Mouse (Mus musculus): ENCODE data around the gene Thsd7a. TPM values are rescaled to one million over a fixed set of nuclear protein-coding genes. Genes with fewer than 3 reads are reported as not detected.

The Thsd7a gene
- total and polyA plus RNA-seq, 2 experiments from 2014 or later: 13.5 to 18.3 TPM

- TF ChIP-seq CTCF (IDR thresholded peaks at IDR 0.05; ENCODE audit: low read depth): no peak
- Histone ChIP-seq H3K4me1 (ENCODE audit: insufficient read depth) (no peaks in the 10 kb centered on the region), H3K9ac (no peak overlapping the region), H3K9me3 (ENCODE audit: low read length) (no peaks in the 10 kb centered on the region), H3K36me3 (ENCODE audit: insufficient read depth) (no peaks in the 10 kb centered on the region), H3K4me3 (ENCODE audit: low read depth, low read length) (no peak overlapping the region), H3K4me2 (ENCODE audit: low read depth) (no peak overlapping the region), H3K27me3 (ENCODE audit: insufficient read depth, low read length) (no peaks in the 10 kb centered on the region), H3K27ac (ENCODE audit: low read depth, low read length) (no peak overlapping the region)
- DNase-seq (no peak), ATAC-seq (no peak)
- WGBS: 44% methylated on average over 1 of the region's 1 CpGs
Observed at GRCm38 (mm10) chr6:12764606-12765005, 15.4 kb upstream of the Thsd7a start.

GRCm38 (mm10) chr6:12763816-12764215 lies 14.6 kb upstream of the Thsd7a start:
- 71% methylated on average over 3 of the region's 3 CpGs for WGBS
- no peaks in the 10 kb centered on the region for H3K9me3 ChIP-seq (ENCODE audit: low read length)
- H3K4me2 ChIP-seq (ENCODE audit: low read depth): no peak overlapping the region
- H3K4me3 ChIP-seq (ENCODE audit: low read depth, low read length): no peak overlapping the region
- no peak overlapping the region for H3K27ac ChIP-seq (ENCODE audit: low read depth, low read length)
- H3K36me3 ChIP-seq (ENCODE audit: insufficient read depth): no peaks in the 10 kb centered on the region
- DNase-seq (no peak), ATAC-seq (no peak)
- H3K27me3 ChIP-seq (ENCODE audit: insufficient read depth, low read length): no peaks in the 10 kb centered on the region
- H3K9ac ChIP-seq: no peak overlapping the region
- TF ChIP-seq CTCF (IDR thresholded peaks at IDR 0.05; ENCODE audit: low read depth): no peak
- no peaks in the 10 kb centered on the region for H3K4me1 ChIP-seq (ENCODE audit: insufficient read depth)

GRCm38 (mm10) chr6:12759328-12760193 lies 10.4 kb upstream of the Thsd7a start:
- WGBS: 52% methylated on average over 8 of the region's 8 CpGs
- Histone ChIP-seq H3K9me3 (ENCODE audit: low read length) (0 out of 2 replicates have a peak, but pooled peaks cover 4% of the 10 kb centered on the region), H3K4me3 (ENCODE audit: low read depth, low read length) (no peak overlapping the region), H3K27ac (ENCODE audit: low read depth, low read length) (no peak overlapping the region), H3K4me1 (ENCODE audit: insufficient read depth) (no peaks in the 10 kb centered on the region), H3K36me3 (ENCODE audit: insufficient read depth) (no peaks in the 10 kb centered on the region), H3K27me3 (ENCODE audit: insufficient read depth, low read length) (no peaks in the 10 kb centered on the region), H3K4me2 (ENCODE audit: low read depth) (no peak overlapping the region), H3K9ac (no peak overlapping the region)
- ATAC-seq (peak; percentile 92), DNase-seq (peak; percentile 63)
- TF ChIP-seq CTCF (IDR thresholded peaks at IDR 0.05; ENCODE audit: low read depth): no peak

- ATAC-seq: no peak
Observed at GRCm38 (mm10) chr6:12752297-12752696, 3.1 kb upstream of the Thsd7a start.

GRCm38 (mm10) chr6:12750441-12750840 lies 1.2 kb upstream of the Thsd7a start:
- Histone ChIP-seq H3K4me3 (ENCODE audit: low read depth, low read length) (no peak overlapping the region), H3K9ac (no peak overlapping the region), H3K27me3 (ENCODE audit: insufficient read depth, low read length) (no peaks in the 10 kb centered on the region), H3K4me1 (ENCODE audit: insufficient read depth) (peaks cover 4% of the 10 kb centered on the region; the same call in 1 of the 2 replicates), H3K36me3 (ENCODE audit: insufficient read depth) (no peaks in the 10 kb centered on the region), H3K9me3 (ENCODE audit: low read length) (no peaks in the 10 kb centered on the region), H3K27ac (ENCODE audit: low read depth, low read length) (no peak overlapping the region), H3K4me2 (ENCODE audit: low read depth) (no peak overlapping the region)
- no peak for TF ChIP-seq CTCF (IDR thresholded peaks at IDR 0.05; ENCODE audit: low read depth)
- DNase-seq: no peak
- WGBS: 16% methylated on average over 2 of the region's 2 CpGs
- no peak for ATAC-seq

More at GRCm38 (mm10) chr6:12752297-12752696, 3.1 kb upstream of the Thsd7a start:
- 0 out of 2 replicates have a peak, but pooled peaks cover 3% of the 10 kb centered on the region for H3K9me3 ChIP-seq (ENCODE audit: low read length)
- no peak overlapping the region for H3K27ac ChIP-seq (ENCODE audit: low read depth, low read length)
- no peak for DNase-seq
- no peak overlapping the region for H3K4me3 ChIP-seq (ENCODE audit: low read depth, low read length)
- H3K9ac ChIP-seq: no peak overlapping the region
- 0 out of 2 replicates have a peak, but pooled peaks have one; percentile 22 for TF ChIP-seq CTCF (IDR thresholded peaks at IDR 0.05; ENCODE audit: low read depth)
- no peak overlapping the region for H3K4me2 ChIP-seq (ENCODE audit: low read depth)
- no peaks in the 10 kb centered on the region for H3K36me3 ChIP-seq (ENCODE audit: insufficient read depth)
- H3K27me3 ChIP-seq (ENCODE audit: insufficient read depth, low read length): no peaks in the 10 kb centered on the region
- H3K4me1 ChIP-seq (ENCODE audit: insufficient read depth): peaks cover 4% of the 10 kb centered on the region; the same call in 1 of the 2 replicates

GRCm38 (mm10) chr6:12749531-12750210 lies 461 bp upstream of the Thsd7a start:
- DNase-seq (peak; percentile 71), ATAC-seq (no peak)
- no peaks in the 10 kb centered on the region for H3K36me3 ChIP-seq (ENCODE audit: insufficient read depth)
- no peaks in the 10 kb centered on the region for H3K27me3 ChIP-seq (ENCODE audit: insufficient read depth, low read length)
- H3K4me2 ChIP-seq (ENCODE audit: low read depth): peak overlapping the region; percentile 92
- no peak for TF ChIP-seq CTCF (IDR thresholded peaks at IDR 0.05; ENCODE audit: low read depth)
- H3K27ac ChIP-seq (ENCODE audit: low read depth, low read length): peak overlapping the region; percentile 88
- peak overlapping the region; percentile 81 for H3K9ac ChIP-seq
- peak overlapping the region; percentile 70 for H3K4me3 ChIP-seq (ENCODE audit: low read depth, low read length)
- no peaks in the 10 kb centered on the region for H3K9me3 ChIP-seq (ENCODE audit: low read length)
- H3K4me1 ChIP-seq (ENCODE audit: insufficient read depth): peaks cover 4% of the 10 kb centered on the region; the same call in 1 of the 2 replicates
- 1% methylated on average over 12 of the region's 12 CpGs for WGBS

GRCm38 (mm10) chr6:12748454-12748786 lies 790 bp downstream of the Thsd7a start:
- WGBS: 0% methylated on average over 6 of the region's 6 CpGs
- ATAC-seq (no peak; the same call in none of the 2 replicates), DNase-seq (no peak)
- Histone ChIP-seq H3K4me2 (ENCODE audit: low read depth) (peak overlapping the region; percentile 92), H3K9me3 (ENCODE audit: low read length) (no peaks in the 10 kb centered on the region), H3K4me3 (ENCODE audit: low read depth, low read length) (peak overlapping the region; percentile 70), H3K27ac (ENCODE audit: low read depth, low read length) (peak overlapping the region; percentile 88), H3K4me1 (ENCODE audit: insufficient read depth) (peaks cover 4% of the 10 kb centered on the region; the same call in 1 of the 2 replicates), H3K36me3 (ENCODE audit: insufficient read depth) (no peaks in the 10 kb centered on the region), H3K27me3 (ENCODE audit: insufficient read depth, low read length) (no peaks in the 10 kb centered on the region), H3K9ac (peak overlapping the region; percentile 81)
- TF ChIP-seq CTCF (IDR thresholded peaks at IDR 0.05; ENCODE audit: low read depth): no peak
